Mouse (Mus musculus) forebrain, embryonic 12.5 days (tissue): Measurements from ENCODE around the gene Lurap1. TPM values are rescaled to one million over a fixed set of nuclear protein-coding genes. Genes with fewer than 3 reads are reported as not detected.

ENCODE experiments used
- ATAC-seq: fragments of 200-750 bp; cut with Nextera tagmentation; 2 replicates; pipeline ENCODE4 v1.8.0; 2017; ENCODE audit warnings: moderate TSS enrichment; ENCODE audit not compliant: low FRiP score
- H3K27ac ChIP-seq: fragments of 300-500 bp; sonication (generic); 2 replicates; pipeline ENCODE4 v1.5.1; 2016; ENCODE audit warnings: mild to moderate bottlenecking
- H3K27me3 ChIP-seq: fragments of 300-500 bp; sonication (generic); 2 replicates; pipeline ENCODE4 v1.6.1; 2016; ENCODE audit warnings: mild to moderate bottlenecking
- H3K36me3 ChIP-seq: fragments of 300-500 bp; sonication (generic); replicated peaks from 2 replicates; pipeline ENCODE4 v1.6.1; 2016; ENCODE audit warnings: mild to moderate bottlenecking
- H3K4me1 ChIP-seq: fragments of 300-500 bp; sonication (generic); 2 replicates; pipeline ENCODE4 v1.6.1; 2016
- H3K4me2 ChIP-seq: fragments of 300-500 bp; sonication (generic); 2 replicates; pipeline ENCODE4 v1.6.1; 2016; ENCODE audit warnings: mild to moderate bottlenecking, moderate library complexity
- H3K4me3 ChIP-seq: fragments of 300-500 bp; sonication (generic); replicated peaks from 2 replicates; pipeline ENCODE4 v1.5.1; 2016; ENCODE audit warnings: mild to moderate bottlenecking
- H3K9ac ChIP-seq: fragments of 300-500 bp; sonication (generic); 2 replicates; pipeline ENCODE4 v1.6.1; 2016; ENCODE audit warnings: mild to moderate bottlenecking
- H3K9me3 ChIP-seq: fragments of 300-500 bp; sonication (generic); 2 replicates; pipeline ENCODE4 v1.6.1; 2016
- WGBS: fragments of 180-500 bp; shearing (Covaris S2); methylation state at CpG from one replicate; pipeline ENCODE4 v1.1.7; 2016; 5-methylcytosine and 5-hydroxymethylcytosine counted together
- polyA plus RNA-seq: library from polyadenylated mRNA; unstranded; fragments of >200 nt; fragmentation: Nextera tagmentation; extraction: Ambion mirVana; gene quantifications from 2 replicates; pipeline ENCODE4 v1.2.1, GENCODE M21; 2016

Gene Lurap1
- polyA plus RNA-seq, 1 experiment from 2014 or later = 2.0 TPM

GRCm38 (mm10) chr4:116174466-116175116, 23.5 kb upstream of the Lurap1 start:
- Histone ChIP-seq H3K4me1 (peaks cover 19% of the 10 kb centered on the region), H3K27ac (no peak overlapping the region), H3K4me3 (no peak overlapping the region), H3K36me3 (no peaks in the 10 kb centered on the region), H3K4me2 (no peak overlapping the region), H3K9me3 (no peaks in the 10 kb centered on the region), H3K9ac (peak overlapping the region; percentile 12; the same call in 1 of the 2 replicates), H3K27me3 (no peaks in the 10 kb centered on the region; the same call in 1 of the 2 replicates)
- ATAC-seq = peak; percentile 50
- WGBS = 49% methylated on average over 6 of the region's 6 CpGs

DNA sequence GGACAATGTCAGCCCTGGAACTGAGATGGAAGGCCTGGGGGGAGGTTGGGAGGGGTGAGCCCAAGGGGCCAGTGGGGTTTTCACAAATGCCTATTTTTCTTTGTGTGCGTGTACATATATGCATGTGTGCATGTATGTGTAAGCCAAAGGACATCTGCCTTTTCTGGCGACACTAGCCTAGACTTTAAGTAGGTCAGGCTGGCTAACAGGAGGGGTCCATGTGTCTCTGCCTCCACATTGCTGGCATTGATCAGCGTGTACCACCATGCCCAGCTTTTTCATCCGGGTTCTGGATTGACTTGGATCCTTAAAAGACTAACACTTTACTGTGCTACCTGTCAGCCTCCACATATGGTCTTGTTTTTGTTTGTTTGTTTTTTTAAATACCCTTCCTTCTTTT, 22.6 kb upstream of the Lurap1 start:
- Histone ChIP-seq H3K27ac (no peak overlapping the region), H3K4me3 (no peak overlapping the region), H3K4me2 (no peak overlapping the region), H3K4me1 (peaks cover 19% of the 10 kb centered on the region), H3K9me3 (no peaks in the 10 kb centered on the region), H3K9ac (no peak overlapping the region), H3K36me3 (no peaks in the 10 kb centered on the region), H3K27me3 (no peaks in the 10 kb centered on the region; the same call in 1 of the 2 replicates)
- WGBS = 88% methylated on average over 4 of the region's 4 CpGs
- no peak for ATAC-seq

DNA sequence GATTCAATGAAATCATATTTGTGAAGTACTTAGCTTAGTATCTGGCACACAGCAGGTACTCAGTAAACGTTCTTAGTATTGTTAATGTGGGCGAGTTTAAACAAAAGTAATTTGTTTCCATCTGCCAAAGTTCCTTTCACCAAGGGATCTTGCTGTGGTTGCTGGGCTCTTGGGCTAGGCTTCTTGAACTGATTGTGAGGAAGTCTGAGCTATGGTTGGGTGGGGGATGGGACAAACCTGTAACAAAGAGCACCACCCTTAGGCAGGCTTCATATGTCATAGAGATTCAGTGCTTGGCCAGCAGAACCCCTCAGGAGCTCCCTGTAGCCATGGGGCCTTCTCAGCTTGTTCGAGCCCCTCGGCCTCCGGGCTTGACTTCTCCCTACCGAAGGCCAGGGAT, 21.9 kb upstream of the Lurap1 start, which contains the start of the genes 1700042G07Rik and Gm49337:
TSS of gene 1700042G07Rik (plus strand) at position 301 of the 400 bp plus-strand sequence.
TSS of gene Gm49337 (plus strand) at position 313 of the 400 bp plus-strand sequence.
- Histone ChIP-seq H3K4me2 (no peak within 1 kb of the TSS), H3K27me3 (no peaks in the 10 kb centered on the region; the same call in 1 of the 2 replicates), H3K9ac (no peak within 1 kb of the TSS), H3K27ac (no peak within 1 kb of the TSS), H3K4me3 (no peak within 1 kb of the TSS), H3K9me3 (no peaks in the 10 kb centered on the region), H3K4me1 (peaks cover 19% of the 10 kb centered on the region), H3K36me3 (no peaks in the 10 kb centered on the region)
- ATAC-seq = no peak
- WGBS = 89% methylated on average over 6 of the region's 6 CpGs

- no peak overlapping the region for H3K4me3 ChIP-seq
- no peak overlapping the region for H3K4me2 ChIP-seq
- no peaks in the 10 kb centered on the region for H3K36me3 ChIP-seq
- no peak overlapping the region for H3K27ac ChIP-seq
- no peaks in the 10 kb centered on the region for H3K27me3 ChIP-seq
- H3K4me1 ChIP-seq = no peaks in the 10 kb centered on the region; the same call in 1 of the 2 replicates
- WGBS = 73% methylated on average over 3 of the region's 3 CpGs
- H3K9ac ChIP-seq = no peak overlapping the region
- ATAC-seq = peak; percentile 34; the same call in 1 of the 2 replicates
- no peaks in the 10 kb centered on the region for H3K9me3 ChIP-seq
Observed at GRCm38 (mm10) chr4:116169353-116169672, 18.2 kb upstream of the Lurap1 start.

DNA sequence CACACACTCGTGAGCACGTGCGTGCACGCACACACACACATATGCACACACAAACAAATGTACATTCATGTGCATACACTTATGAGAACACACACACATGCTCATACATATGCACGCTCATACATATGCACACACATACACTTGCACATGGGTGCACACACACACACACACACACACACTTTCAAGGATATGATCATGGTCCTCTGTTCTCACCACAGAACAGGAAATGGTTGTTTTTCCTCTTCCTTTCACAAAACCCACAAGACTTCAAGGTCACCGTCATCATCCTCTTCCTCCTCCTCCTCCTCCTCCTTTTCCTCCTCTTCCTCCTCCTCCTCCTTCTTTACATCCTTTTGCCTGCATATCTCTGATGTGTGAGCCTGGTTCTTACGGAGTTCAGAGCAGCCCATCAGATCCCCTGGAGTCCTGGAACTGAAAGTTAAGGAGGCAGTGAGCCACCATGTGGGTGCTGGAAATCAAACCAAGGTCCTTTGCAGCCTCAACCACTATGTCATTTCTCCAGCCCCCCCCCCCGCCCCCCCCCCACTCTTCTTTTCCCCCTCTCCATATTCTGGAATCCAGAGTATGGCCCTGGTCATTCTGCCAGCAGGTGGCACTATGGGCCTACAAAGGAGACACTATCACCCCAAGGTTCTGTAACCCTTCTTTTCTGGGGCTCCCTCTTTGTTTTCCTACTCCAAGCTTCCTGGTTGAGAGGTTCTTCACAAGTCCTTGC, 17.6 kb upstream of the Lurap1 start:
- ATAC-seq = peak; percentile 74
- WGBS = 75% methylated on average over 8 of the region's 8 CpGs
- H3K4me3 ChIP-seq = no peak overlapping the region

GRCm38 (mm10) chr4:116167404-116167803, 16.3 kb upstream of the Lurap1 start, which contains the start of gene Tspan1:
TSS of gene Tspan1 (minus strand) at chr4:116167601.
- 32% methylated on average over 7 of the region's 7 CpGs for WGBS
- Histone ChIP-seq H3K4me1 (no peaks in the 10 kb centered on the region), H3K9me3 (no peaks in the 10 kb centered on the region), H3K4me3 (no peak within 1 kb of the TSS), H3K9ac (no peak within 1 kb of the TSS), H3K36me3 (no peaks in the 10 kb centered on the region), H3K27me3 (no peaks in the 10 kb centered on the region), H3K4me2 (no peak within 1 kb of the TSS), H3K27ac (no peak within 1 kb of the TSS)
- ATAC-seq = no peak

More for the DNA sequence above, 17.6 kb upstream of the Lurap1 start:
- Histone ChIP-seq H3K27ac (no peak overlapping the region), H3K36me3 (no peaks in the 10 kb centered on the region), H3K4me1 (no peaks in the 10 kb centered on the region), H3K9ac (no peak overlapping the region), H3K9me3 (no peaks in the 10 kb centered on the region), H3K4me2 (no peak overlapping the region), H3K27me3 (no peaks in the 10 kb centered on the region)

- no peak overlapping the region for H3K9ac ChIP-seq
- H3K4me1 ChIP-seq = no peaks in the 10 kb centered on the region
- WGBS = 76% methylated on average over 8 of the region's 8 CpGs
- no peak overlapping the region for H3K4me2 ChIP-seq
- no peaks in the 10 kb centered on the region for H3K27me3 ChIP-seq
- no peak for ATAC-seq
- no peak overlapping the region for H3K27ac ChIP-seq
- H3K36me3 ChIP-seq = 0 out of 2 replicates have a peak, but pooled peaks cover under 1% of the 10 kb centered on the region
- no peaks in the 10 kb centered on the region for H3K9me3 ChIP-seq
- no peak overlapping the region for H3K4me3 ChIP-seq
Observed at GRCm38 (mm10) chr4:116165708-116166407, 14.7 kb upstream of the Lurap1 start.

DNA sequence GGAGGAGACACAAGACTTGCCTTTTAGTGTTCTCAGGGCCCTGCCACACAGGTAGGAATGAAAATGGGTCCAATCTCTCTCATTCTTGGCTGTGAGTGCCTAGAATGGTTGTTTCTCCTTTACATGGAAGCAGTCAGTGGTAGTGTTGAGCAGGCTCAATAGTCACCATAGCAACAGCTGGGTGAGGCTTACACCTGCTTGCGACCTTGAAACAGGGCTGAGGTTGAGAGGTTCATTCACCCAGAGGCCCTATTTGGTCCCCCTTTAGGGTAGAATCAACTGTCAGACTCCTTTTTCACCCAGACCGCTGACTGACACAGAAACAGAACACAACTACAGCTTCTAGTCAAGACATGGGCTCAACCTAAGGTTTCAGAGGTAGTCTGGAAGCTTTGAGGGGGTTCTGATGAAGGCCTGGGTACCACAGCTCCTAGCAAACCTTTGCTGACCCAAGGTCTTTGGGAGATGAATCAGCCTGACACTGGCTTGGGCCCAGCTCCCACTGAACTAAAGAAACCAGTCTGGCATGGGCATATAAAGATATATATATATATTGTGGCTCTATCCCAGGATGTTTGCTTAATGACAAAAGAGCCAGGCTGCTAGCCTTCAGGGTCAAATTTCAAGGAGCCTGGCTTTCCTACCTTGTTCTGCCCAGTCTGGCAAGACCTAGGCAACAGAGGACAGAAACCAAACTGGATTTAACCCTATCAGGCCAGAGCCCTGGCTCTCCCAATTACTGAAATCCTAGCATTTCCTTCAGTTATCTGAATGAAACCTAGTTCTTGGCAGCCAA, 13.8 kb upstream of the Lurap1 start:
- Histone ChIP-seq H3K4me3 (no peak overlapping the region), H3K36me3 (0 out of 2 replicates have a peak, but pooled peaks cover 10% of the 10 kb centered on the region), H3K9ac (no peak overlapping the region), H3K27ac (no peak overlapping the region), H3K27me3 (no peaks in the 10 kb centered on the region), H3K4me1 (no peaks in the 10 kb centered on the region), H3K9me3 (no peaks in the 10 kb centered on the region), H3K4me2 (no peak overlapping the region)
- 84% methylated on average over 2 of the region's 2 CpGs for WGBS
- no peak for ATAC-seq

DNA sequence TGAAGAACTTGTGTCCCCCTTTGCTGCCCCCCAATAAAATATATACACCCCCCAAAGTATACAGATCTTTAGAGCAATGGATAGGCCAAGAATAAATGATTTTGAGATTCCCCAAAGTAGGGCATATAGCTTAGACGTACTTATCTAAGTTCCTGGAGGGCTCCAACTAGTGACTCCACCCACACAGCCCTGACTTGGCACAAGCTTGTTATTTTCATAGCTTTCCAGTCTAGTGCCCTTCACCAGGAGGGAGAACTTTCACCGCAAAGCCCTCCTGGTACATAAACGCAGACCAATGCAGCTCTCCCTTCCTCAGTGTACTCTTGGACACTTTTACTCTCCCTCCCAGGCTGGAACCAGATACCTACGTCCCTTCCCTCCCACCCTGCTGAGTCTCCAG, 11.0 kb upstream of the Lurap1 start:
- H3K9me3 ChIP-seq = no peaks in the 10 kb centered on the region
- no peak overlapping the region for H3K4me3 ChIP-seq

DNA sequence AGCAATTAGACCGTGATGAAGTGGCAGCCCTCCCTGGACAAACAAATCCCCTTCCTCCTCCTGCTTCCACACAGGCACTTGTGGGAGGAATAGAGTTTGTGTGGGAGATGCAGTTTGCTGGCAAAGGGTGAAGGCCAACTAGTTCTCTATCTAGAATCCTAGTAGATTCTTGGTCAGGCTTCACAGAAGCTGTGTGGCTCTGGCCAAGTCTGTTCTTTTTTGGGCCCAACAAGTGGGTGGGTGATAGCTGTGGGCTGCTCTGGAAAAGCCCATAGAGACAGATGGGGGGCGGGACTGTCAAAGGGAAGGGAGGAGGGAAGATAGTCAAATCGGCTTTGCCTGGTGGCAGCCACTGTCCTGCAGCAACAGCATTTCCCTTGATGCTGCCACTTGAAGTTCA, 9.6 kb upstream of the Lurap1 start:
- no peak for ATAC-seq
- no peaks in the 10 kb centered on the region for H3K27me3 ChIP-seq
- WGBS = 86% methylated on average over 3 of the region's 3 CpGs
- peaks cover 52% of the 10 kb centered on the region for H3K36me3 ChIP-seq
- H3K4me2 ChIP-seq = no peak overlapping the region
- no peak overlapping the region for H3K27ac ChIP-seq
- no peaks in the 10 kb centered on the region for H3K4me1 ChIP-seq
- H3K4me3 ChIP-seq = no peak overlapping the region
- no peak overlapping the region for H3K9ac ChIP-seq
- no peaks in the 10 kb centered on the region for H3K9me3 ChIP-seq

More for the DNA sequence above, 11.0 kb upstream of the Lurap1 start:
- no peak overlapping the region for H3K4me2 ChIP-seq
- H3K36me3 ChIP-seq = peaks cover 38% of the 10 kb centered on the region
- whole genome bisulfite sequencing = 82% methylated on average over 4 of the region's 4 CpGs
- no peak for ATAC-seq
- H3K4me1 ChIP-seq = no peaks in the 10 kb centered on the region
- no peak overlapping the region for H3K27ac ChIP-seq
- H3K9ac ChIP-seq = no peak overlapping the region
- no peaks in the 10 kb centered on the region for H3K27me3 ChIP-seq

DNA sequence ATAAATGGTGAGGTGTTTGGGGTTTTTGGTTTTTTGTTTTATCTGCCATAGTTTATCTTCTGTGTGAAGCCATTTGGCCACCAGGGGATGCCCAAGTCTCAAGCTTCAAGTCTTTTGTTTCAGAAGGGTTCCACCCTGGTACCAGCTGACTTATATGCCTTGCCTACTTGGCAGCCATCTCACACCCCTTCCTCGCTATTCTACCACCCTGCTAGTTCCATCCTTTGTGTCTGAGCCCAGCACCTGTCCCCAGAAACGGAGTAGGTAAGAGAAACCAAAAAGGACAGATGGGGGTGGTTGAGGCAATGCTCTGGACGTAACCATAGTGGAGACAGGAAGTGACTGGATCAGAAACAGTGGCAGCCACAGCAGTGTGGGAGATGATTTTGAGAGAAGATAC, 8.8 kb upstream of the Lurap1 start:
- Histone ChIP-seq H3K9me3 (no peaks in the 10 kb centered on the region), H3K27me3 (no peaks in the 10 kb centered on the region), H3K4me2 (no peak overlapping the region), H3K36me3 (peaks cover 60% of the 10 kb centered on the region), H3K4me3 (no peak overlapping the region), H3K4me1 (no peaks in the 10 kb centered on the region), H3K27ac (no peak overlapping the region), H3K9ac (no peak overlapping the region)
- no peak for ATAC-seq
- 82% methylated on average over 3 of the region's 3 CpGs for WGBS

DNA sequence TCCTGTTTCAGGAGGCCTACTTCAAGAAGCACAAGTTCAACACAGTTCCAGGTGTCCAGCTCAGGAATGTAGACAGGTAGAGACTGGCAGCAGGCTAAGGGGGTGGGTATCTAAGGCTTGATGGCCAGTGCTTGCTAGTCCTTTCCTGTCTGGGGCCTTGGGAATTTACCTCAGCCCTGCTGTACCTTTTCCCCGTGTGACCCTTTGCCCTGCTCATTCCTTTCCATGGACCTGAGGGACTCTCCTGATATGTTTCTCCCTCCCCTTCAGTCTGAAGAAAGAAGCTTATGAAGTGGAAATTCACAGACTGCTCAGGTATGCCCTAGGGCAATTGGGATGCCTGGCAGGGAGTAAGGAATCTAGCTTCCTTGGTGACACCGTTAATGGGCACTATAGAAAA, 6.7 kb upstream of the Lurap1 start:
- H3K4me1 ChIP-seq = no peaks in the 10 kb centered on the region
- ATAC-seq = no peak
- no peak overlapping the region for H3K9ac ChIP-seq
- no peak overlapping the region for H3K27ac ChIP-seq
- H3K4me2 ChIP-seq = no peak overlapping the region
- no peak overlapping the region for H3K4me3 ChIP-seq
- 93% methylated on average over 2 of the region's 2 CpGs for WGBS
- H3K9me3 ChIP-seq = no peaks in the 10 kb centered on the region
- no peaks in the 10 kb centered on the region for H3K27me3 ChIP-seq
- H3K36me3 ChIP-seq = peaks cover 80% of the 10 kb centered on the region
